Mouse (Mus musculus): ENCODE results near the gene Foxk1.

DNA sequence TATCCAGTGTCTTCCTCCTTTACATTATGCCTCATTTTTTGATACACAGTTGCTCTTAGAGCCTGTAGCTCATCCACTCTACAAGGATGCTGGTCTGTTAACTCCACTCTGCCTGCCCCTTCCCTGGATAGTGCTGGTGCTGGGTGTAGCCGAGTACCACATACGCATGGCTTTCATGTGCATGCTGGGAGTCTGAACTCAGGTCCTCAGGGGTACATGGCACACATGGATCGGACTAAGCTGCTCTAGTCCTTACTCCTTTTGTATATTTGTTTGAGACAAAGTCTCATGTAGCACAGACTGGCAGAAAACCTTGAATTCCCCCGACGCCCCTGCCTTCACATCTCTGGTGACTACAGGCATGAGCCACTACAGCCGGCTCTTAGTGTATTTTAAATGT is 15.0 kb upstream of the Foxk1 start:
- TF ChIP-seq CTCF (IDR thresholded peaks at IDR 0.05; ENCODE audit: extremely low read depth, insufficient read length, insufficient replicate concordance, low read depth, low read length) (no peak), POLR2A (IDR thresholded peaks at IDR 0.05; ENCODE audit: low read depth, low read length) (no peak)

Data from small intestine, adult 2 months (tissue).